Mouse (Mus musculus) bone marrow, adult 2 months (tissue): Measurements from ENCODE around the gene Ssr1.

Source experiments
- CTCF ChIP-seq: fragments of 200-500 bp; IDR thresholded peaks from 2 replicates; pipeline ENCODE4 v1.5.1; 2011; ENCODE audit warnings: low read length, control low read depth; ENCODE audit not compliant: control insufficient read depth, insufficient read depth
- POLR2A ChIP-seq: fragments of 200-500 bp; IDR thresholded peaks from 2 replicates; pipeline ENCODE4 v1.6.1; 2011; ENCODE audit warnings: low read depth, mild to moderate bottlenecking, control low read depth, low read length, borderline replicate concordance; ENCODE audit not compliant: control insufficient read depth

GRCm38 (mm10) chr13:37952981-37953380 is 41.0 kb downstream of the Ssr1 start:
- TF ChIP-seq CTCF = no peak
- TF ChIP-seq POLR2A = no peak
